Mouse (Mus musculus): ENCODE data around the gene Ppp4r3b.
A peak's percentile ranks its signal among the peaks of the same experiment; 100 is the strongest.

The Ppp4r3b gene

GRCm38 (mm10) chr11:29172563-29173124 lies at the start of gene Ppp4r3b:
Gene Ppp4r3b, plus strand, starts transcription at chr11:29172890.
- peak; percentile 95 for DNase-seq (ENCODE audit: low read depth in 1 of 2, low spot score in 2 of 2)

DNA sequence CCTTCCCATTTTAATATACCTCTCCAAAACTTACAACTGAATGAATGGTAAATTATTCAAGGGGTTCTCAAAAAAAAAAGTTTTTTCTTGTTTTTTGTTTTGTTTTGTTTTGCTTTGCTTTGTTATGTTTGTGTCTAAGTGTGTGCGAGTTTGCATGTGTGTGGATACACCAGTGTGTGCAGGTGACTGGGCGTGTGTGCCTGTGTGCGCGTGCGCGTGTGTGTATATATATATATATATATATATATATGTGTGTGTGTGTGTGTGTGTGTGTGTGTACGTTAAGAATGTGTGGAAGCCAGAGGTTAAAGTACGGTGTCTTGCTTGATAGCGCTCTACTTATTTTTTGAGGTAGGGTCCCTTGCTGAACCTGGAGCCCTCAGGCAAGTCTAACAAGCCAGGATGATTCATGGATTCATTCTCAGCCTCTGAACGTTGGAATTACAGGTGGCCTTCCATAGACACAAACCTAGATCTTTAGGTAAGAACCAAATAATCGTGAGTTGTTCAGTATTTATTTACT lies 42.8 kb upstream of the Ppp4r3b start:
- no peak for DNase-seq (ENCODE audit: low read depth in 1 of 2, low spot score in 2 of 2)

- DNase-seq (ENCODE audit: low read depth in 1 of 2, low spot score in 2 of 2): peak; percentile 45 to 76
Observed at GRCm38 (mm10) chr11:29130385-29131355, 42.0 kb upstream of the Ppp4r3b start, which contains the start of gene Pnpt1. Gene Pnpt1, plus strand, starts transcription at chr11:29130744.

- DNase-seq (ENCODE audit: low read depth in 1 of 2, low spot score in 2 of 2): no peak
Observed at GRCm38 (mm10) chr11:29140671-29141070, 32.0 kb upstream of the Ppp4r3b start.

DNA sequence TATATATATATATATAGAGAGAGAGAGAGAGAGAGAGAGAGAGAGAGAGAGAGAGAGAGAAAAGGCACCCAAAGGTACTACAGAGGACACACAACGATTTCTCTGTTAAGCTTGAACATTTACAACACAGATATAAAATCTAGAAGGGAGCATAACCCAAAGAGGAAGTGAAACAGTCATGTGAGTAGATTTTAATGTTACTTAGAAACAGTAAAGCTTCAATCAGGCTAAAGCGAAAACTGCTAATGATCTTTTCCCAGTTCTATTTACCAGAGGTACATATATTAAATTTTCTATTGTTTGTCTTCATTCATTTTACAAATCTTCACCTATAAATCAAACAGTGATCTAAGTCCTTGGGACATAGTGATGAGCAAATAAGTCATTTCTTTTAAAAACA lies 23.8 kb upstream of the Ppp4r3b start:
- DNase-seq (ENCODE audit: low read depth in 1 of 2, low spot score in 2 of 2): no peak

GRCm38 (mm10) chr11:29163569-29163968 lies 9.1 kb upstream of the Ppp4r3b start:
- no peak for DNase-seq (ENCODE audit: low read depth in 1 of 2, low spot score in 2 of 2)

GRCm38 (mm10) chr11:29171959-29172391 lies 715 bp upstream of the Ppp4r3b start:
- DNase-seq (ENCODE audit: low read depth in 1 of 2, low spot score in 2 of 2): peak; percentile 3 to 22

GRCm38 (mm10) chr11:29173125-29173631 lies 488 bp downstream of the Ppp4r3b start:
- DNase-seq (ENCODE audit: low read depth in 1 of 2, low spot score in 2 of 2): peak; percentile 22 to 53

DNA sequence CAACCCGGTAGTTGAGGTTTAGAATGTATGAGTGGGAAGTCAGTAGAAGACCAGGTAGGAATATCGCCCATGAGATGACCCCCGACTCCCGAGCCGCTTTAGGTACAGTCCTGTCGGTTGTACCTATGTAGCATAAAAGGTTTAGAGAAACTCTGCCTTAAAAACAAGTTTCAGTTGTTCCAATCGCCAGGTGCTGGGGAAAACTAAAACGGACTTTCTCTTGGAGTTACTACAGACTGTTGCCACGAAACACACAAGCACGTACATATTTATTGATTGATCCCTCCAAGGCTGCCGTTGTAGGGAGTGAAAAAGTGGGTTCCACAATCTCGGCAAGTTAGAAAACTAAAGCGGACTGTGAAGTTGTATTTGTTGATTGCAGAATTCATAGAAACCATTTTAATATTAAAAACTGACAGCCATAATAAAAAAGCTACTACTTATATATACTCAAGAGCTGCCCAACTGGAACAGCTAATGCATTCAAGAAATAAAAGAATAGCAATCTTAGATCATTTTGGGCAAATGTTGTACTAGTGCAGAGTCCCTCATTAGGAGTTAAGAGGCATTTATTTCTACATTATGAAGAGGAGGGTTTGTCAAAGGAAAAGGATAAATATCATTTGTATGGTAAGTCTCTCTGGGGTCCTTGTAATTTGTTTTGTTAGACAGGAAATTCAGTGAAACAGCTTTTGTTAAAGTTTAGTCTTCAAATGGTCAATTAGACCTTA lies 1.2 kb downstream of the Ppp4r3b start:
- DNase-seq (ENCODE audit: low read depth in 1 of 2, low spot score in 2 of 2): no peak

DNA sequence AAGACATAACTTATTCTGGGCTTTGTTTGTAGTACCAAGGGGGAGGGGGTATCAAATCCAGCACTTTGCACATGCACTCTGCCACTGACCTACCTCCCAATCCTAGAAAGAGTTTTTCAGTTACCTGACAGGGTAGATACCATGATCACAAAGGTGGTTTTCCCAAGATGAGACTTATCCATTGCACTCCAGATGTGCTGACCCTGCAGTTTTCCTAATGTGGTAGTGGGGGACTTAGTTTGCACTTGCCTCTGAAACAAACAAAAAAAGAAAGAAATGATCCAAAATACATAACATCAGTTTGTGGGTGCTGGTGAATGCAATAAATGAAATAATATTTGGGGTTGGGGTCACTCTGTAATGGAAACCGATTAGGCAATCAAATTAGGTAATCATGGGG lies 6.6 kb downstream of the Ppp4r3b start:
- DNase-seq (ENCODE audit: low read depth in 1 of 2, low spot score in 2 of 2): no peak

DNA sequence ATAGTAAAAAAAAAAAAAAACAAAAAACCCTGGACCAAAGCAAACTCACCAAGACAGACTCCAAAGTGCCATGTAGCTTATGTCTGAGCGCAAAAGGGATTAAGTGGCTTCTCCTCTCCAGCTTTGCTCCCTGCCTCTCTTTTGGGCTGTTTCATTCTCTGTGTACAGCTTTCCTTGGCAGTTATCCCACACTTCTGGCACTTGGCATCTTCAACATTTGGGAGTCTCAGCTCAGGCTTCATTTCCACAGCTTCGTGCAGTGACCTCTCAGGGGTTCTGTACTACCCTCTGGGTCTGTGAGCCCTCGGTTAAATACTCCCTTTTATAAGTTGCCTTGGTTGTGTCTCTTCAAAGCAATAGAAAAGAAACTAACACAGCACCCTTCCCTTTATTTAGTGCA lies 8.0 kb downstream of the Ppp4r3b start:
- no peak for DNase-seq (ENCODE audit: low read depth in 1 of 2, low spot score in 2 of 2)

- no peak for DNase-seq (ENCODE audit: low read depth in 1 of 2, low spot score in 2 of 2)
Observed at GRCm38 (mm10) chr11:29181751-29182150, 9.1 kb downstream of the Ppp4r3b start.

DNA sequence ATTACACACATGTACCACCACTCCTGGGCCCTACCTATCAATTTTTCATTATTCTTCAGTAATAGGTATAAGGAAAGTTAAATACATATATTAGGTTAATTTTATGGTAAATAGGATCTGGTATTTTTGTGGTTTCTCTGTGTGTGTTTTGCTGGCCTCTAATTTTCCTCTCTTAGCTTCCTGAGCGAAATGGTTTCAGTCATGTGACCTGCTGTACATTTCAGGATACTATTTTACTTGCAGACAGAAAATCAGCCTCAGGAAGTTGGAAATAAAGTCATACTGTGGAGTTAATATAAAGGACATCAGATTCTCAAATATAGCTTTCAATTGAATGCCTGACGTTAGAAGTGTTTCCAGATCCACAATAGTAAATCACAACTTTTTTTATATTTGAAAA lies 16.3 kb downstream of the Ppp4r3b start:
- DNase-seq (ENCODE audit: low read depth in 1 of 2, low spot score in 2 of 2): no peak

DNA sequence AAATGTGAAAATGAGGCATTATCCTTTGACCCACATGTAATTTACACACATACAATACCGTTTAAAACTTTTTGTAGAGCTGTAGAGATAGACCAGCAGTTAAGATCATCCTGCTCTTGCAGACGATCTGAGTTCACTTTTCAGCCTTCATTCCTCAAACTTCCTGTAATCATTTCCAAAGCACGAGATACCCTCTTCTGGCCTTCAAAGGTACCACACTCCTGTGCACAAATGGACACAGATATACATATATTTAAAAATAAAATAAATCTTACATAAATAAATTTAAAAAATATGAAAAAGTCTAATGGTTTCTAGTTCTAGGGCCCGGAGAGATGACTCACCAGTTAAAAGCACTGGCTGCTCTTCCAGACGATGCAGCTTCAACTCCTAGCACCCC lies 31.0 kb downstream of the Ppp4r3b start:
- DNase-seq (ENCODE audit: low read depth in 1 of 2, low spot score in 2 of 2): no peak

GRCm38 (mm10) chr11:29209774-29210173 lies 37.1 kb downstream of the Ppp4r3b start:
- DNase-seq (ENCODE audit: low read depth in 1 of 2, low spot score in 2 of 2): no peak

- no peak for DNase-seq (ENCODE audit: low read depth in 1 of 2, low spot score in 2 of 2)
Observed at GRCm38 (mm10) chr11:29216196-29216595, 43.5 kb downstream of the Ppp4r3b start.

GRCm38 (mm10) chr11:29219055-29219454 lies 46.4 kb downstream of the Ppp4r3b start:
- no peak for DNase-seq (ENCODE audit: low read depth in 1 of 2, low spot score in 2 of 2)

- no peak for DNase-seq (ENCODE audit: low read depth in 1 of 2, low spot score in 2 of 2)
Observed at GRCm38 (mm10) chr11:29222310-29222709, 49.6 kb downstream of the Ppp4r3b start.

- DNase-seq (ENCODE audit: low read depth in 1 of 2, low spot score in 2 of 2): no peak
Observed at GRCm38 (mm10) chr11:29224754-29225153, 52.1 kb downstream of the Ppp4r3b start.

DNA sequence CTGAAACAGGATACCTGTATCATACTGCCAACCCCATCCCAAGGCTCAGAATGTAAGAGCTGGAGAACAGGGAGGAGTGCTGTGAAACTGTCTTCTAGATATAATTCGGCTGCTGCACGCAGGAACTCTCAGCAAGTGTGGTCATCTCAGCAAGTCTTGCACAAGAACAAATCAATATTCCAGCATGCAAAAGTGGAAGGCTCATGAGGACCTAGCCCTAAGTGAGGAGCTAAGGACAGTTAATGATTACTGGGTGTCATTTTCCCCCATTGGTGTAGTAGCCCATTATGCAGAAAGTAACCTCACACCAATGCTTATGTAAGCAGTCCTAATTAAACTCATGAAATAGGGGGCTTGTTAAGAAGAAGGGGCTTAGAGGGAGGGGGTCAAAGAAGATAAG lies 56.3 kb downstream of the Ppp4r3b start:
- DNase-seq (ENCODE audit: low read depth in 1 of 2, low spot score in 2 of 2): no peak

DNA sequence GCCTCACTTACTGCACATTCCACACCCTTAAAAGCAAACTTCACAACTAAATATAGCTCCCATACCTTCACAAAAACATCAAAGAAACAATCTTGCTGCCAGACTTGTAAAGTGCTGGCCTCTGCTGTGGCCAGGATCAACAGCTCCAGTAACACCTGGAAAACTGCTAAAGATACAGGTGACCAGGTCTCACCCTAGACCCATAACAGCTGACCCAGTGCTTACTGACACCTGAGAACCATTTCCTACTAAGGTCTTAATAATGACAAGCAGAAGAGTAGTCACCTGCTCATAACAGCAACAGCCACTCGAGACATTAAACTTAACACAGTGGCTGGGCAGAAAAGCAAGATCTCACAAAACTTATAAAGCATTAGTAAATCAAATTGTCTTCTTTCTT lies 60.9 kb downstream of the Ppp4r3b start:
- DNase-seq (ENCODE audit: low read depth in 1 of 2, low spot score in 2 of 2): no peak

Data from monocyte, adult 2 months (primary cell).